Mouse (Mus musculus) right cerebral cortex, postnatal 36 days (tissue): ENCODE measurements around the gene Lman2.

Experiments
- DNase-seq, 2 experiments: peaks; one replicate each; pipeline ENCODE4 v3.0.0; 2022; ENCODE audit warnings: low spot score in 2 of 2, mixed read lengths in 1 of 2

Lman2 gene

GRCm38 (mm10) chr13:55327169-55327568, 35.4 kb downstream of the Lman2 start:
- no peak for DNase-seq

- peak in 1 of 2 experiments; percentile 48 for DNase-seq
Measured at GRCm38 (mm10) chr13:55325596-55325995, 37.0 kb downstream of the Lman2 start.

- DNase-seq: no peak
Measured at GRCm38 (mm10) chr13:55322130-55322825, 40.3 kb downstream of the Lman2 start.

DNA sequence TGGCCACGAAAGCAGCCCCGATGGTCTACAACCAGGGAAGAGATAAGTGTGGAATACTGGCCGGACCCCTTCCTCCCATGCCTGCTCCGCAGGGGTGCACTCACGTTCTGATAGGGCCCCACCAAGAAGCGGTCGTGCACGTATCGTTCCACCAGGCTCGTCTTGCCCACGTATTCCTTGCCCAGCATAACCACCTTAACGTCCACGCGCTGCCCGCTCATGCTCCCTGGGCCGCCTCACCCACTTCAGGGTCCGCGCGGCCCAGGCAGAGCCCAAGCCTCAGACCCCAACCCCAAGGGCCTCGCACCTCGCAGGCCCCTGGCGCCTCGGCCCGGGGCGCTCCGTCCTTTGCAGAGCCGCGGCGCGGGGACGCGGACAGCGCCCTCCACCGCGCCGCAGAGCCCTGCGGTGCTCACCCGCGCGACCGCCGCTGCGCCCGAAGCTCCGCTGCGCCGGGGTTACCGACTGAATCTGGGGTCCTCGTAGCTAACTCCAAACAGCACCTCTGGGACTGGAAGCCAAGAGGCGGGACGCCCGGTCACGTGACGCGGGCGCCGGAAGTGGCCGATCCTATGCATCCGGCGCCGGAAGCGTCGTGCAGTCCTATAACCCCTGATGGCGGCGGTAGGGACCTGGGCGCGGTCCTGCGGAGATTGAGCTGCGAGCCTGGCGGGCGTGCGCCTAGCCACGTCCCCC, 41.0 kb downstream of the Lman2 start, which contains the start of gene Rab24:
Gene Rab24, minus strand, starts transcription at position 513 of the 696 bp plus-strand sequence.
- DNase-seq: peak; percentile 86 to 89

- no peak for DNase-seq
Measured at GRCm38 (mm10) chr13:55319931-55320533, 42.6 kb downstream of the Lman2 start, which contains the start of gene Prelid1. TSS of gene Prelid1 (plus strand) at chr13:55320500.

- DNase-seq: no peak
Measured at GRCm38 (mm10) chr13:55318351-55318750, 44.2 kb downstream of the Lman2 start.

DNA sequence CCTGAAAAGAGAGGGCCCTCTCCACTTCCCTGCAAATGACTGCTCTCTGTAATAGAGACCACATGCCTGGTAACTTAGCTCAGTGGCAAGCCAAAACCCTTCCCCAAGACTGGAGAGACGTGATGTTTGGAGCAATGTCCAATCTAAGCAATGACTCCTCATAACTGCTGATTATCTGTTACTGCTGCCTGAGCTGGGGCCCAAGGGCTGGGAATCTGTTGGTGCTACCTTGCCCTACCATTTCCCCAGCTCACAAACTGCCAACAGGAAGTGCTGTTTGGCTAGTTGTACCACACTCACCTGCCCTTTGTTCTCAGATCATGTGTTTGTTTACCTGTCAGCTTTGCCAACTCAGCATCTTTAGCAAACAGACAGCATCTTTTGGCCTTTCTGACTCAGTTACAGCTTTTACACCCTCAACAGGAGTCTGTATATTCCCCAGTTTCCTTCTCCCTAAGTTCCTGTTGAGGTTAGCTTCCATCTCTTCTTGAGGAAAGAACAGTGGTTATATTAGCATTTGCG, 47.6 kb downstream of the Lman2 start:
- no peak for DNase-seq

DNA sequence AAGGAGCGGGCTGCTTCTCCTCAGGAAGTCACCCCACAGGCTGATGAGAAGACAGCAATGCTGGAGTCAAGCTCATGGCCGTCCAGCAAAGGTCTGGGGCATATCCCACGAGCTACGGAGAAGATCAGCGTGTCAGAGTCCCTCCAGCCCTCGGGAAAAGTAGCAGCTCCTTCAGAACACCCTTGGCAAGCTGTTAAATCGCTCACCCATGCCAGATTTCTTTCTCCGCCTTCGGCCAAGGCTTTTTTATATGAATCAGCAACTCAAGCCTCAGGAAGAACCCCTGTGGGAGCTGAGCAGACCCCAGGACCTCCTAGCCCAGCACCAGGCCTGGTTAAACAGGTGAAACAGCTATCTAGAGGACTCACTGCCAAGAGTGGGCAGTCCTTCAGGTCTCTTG, 49.5 kb downstream of the Lman2 start:
- no peak for DNase-seq

DNA sequence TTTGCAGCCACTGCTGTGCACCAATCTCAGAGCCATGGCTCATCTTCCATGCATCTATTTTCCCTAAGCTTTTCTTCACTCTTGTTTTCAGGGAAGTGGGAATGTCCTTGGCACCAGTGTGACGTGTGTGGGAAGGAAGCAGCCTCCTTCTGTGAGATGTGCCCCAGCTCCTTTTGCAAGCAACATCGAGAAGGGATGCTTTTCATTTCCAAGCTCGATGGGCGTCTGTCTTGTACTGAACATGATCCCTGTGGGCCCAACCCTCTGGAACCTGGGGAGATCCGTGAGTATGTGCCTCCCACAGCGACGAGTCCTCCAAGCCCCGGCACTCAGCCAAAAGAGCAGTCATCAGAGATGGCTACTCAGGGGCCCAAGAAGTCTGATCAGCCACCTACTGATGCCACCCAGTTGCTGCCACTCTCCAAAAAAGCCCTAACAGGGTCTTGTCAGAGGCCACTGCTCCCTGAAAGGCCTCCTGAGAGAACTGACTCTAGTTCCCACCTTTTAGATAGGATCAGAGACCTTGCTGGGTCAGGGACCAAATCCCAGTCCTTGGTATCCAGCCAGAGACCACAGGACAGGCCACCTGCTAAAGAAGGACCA, 50.5 kb downstream of the Lman2 start:
- peak; percentile 54 to 70 for DNase-seq

GRCm38 (mm10) chr13:55300913-55301312, 61.7 kb downstream of the Lman2 start:
- no peak for DNase-seq

DNA sequence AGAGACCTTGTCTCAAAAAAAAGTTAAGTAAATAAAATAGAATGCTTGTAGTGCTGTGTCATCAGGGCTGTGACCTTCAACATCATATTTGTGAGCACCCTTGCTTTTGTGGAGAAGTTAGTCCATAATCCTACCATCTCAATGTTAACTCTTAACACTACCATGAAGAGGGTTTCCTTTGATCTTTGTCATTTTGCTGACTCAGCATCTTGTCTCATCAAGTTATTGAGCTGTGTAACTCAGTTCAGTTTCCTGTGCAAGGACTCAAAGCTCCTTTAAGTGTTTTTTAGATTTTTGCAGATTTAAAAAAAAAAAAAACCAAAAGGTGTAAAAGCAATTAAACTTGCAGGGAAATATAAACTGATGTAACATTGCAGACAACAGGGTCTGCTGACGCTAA, 65.8 kb downstream of the Lman2 start:
- no peak for DNase-seq
